Mouse (Mus musculus): ENCODE measurements around the gene Utrn. TPM values are rescaled to one million over a fixed set of nuclear protein-coding genes. Genes with fewer than 3 reads are reported as not detected.

The Utrn gene
- total RNA-seq, 2 experiments from 2014 or later, result 34.0 to 35.6 TPM

DNA sequence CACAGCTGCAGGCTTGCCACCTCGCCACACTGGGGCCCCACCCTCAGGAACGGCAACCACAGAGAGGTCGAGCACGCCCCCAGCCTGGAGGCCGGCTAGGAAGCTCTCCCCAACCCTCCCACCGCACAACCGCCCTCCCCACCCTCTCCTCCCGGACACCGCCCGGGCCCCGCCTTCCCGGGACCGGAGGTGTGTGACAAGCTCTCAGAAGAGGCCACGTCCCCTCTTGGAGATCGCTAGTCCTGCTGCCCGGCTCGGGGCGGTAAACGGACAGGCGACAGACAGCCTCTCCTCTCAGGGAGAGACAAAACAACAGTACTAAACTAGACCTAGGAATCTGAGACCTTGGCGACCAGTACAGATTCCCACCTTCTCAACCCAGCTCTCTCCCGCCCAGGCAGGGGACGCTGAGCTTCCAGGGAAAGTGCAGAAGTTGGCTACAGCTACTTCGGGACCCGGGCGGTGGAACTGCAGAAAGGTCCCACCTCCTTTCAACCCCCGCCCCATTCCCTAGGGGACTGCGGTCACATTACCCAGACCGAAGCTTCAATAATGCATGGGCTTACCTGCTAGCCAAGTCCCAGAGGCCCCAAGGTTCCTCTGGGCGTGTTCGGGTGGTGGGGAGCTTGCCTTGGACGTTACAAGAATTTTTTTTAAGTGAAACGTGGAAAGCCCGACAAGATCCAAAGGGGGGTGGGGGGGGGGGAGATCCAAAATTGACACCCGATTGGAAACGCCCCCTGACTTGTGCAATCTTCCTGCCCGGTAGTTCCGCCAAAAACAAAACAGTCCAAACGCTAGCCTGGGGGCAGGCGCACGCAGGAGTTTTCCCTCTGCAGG lies 756 bp downstream of the Utrn start:
- DNase-seq, result peak in 1 of 2 experiments; percentile 17

- DNase-seq, result peak in 1 of 2 experiments; percentile 24
Measured at GRCm38 (mm10) chr10:12867733-12868188, 1.4 kb downstream of the Utrn start.

- no peak for DNase-seq
Measured at GRCm38 (mm10) chr10:12866971-12867732, 2.0 kb downstream of the Utrn start.

DNA sequence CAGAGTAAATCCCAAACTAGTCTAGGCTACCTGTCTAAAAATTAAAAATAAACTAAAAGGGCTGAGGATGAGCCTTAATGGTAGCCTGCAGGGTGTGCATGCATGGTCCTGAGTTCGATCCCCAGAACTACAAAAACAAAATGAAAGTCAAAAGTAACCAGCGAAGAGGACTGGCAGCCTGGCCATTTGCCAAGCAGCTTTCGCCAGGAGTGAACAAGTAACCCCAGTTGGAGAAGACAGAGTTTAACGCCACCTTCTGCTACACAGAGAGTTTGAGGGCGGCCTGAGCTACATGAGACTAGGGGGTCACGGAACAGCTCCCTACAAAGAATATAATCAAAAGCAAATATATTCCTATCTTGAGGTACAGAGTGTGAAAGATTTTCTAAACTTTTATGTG lies 4.0 kb downstream of the Utrn start:
- DNase-seq, result no peak

DNA sequence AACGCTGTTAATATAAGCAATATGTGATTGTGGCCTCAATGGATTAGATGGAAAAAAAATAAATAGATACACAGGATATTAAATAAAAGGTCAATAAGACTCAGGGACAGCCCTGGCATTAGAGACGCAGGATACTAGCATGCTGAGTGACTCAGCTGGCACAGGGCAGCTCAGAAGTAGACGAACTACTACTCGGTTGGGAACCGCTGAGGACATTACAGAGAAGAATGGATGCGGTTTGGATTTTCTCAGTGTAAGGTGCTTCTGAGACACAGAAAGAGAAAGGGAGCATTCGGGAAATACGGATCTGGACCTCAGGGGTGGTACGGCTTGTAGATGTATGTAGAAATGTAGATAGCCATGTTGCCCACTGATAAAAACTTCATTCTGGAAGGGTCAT lies 5.6 kb downstream of the Utrn start:
- DNase-seq, result no peak

GRCm38 (mm10) chr10:12862047-12862446 lies 7.1 kb downstream of the Utrn start:
- DNase-seq, result no peak

GRCm38 (mm10) chr10:12861381-12861780 lies 7.8 kb downstream of the Utrn start:
- DNase-seq, result no peak

GRCm38 (mm10) chr10:12860765-12861164 lies 8.4 kb downstream of the Utrn start:
- no peak for DNase-seq

GRCm38 (mm10) chr10:12860331-12860730 lies 8.8 kb downstream of the Utrn start:
- DNase-seq, result no peak

- DNase-seq, result no peak
Measured at GRCm38 (mm10) chr10:12858017-12858416, 11.1 kb downstream of the Utrn start.

GRCm38 (mm10) chr10:12854298-12854697 lies 14.9 kb downstream of the Utrn start:
- no peak for DNase-seq

DNA sequence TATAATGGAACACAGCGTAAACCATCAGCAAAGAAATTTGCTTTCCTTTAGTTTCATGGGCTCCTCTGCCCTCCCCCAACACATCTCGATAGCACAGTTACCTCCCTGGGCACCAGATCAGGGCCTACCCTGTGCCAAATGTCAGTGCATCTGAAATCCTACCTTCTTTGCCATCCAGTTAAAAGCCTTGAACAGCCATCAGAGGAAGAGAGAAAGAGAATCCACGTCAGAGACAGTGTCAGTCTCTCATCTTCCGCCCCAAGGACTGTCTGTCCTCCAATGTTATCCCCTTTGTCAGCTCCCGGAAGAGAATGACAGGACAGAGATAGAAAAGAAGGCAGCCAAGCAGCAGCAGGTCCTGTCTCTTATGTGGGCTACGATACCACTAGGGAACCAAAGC lies 15.4 kb downstream of the Utrn start:
- no peak for DNase-seq

DNA sequence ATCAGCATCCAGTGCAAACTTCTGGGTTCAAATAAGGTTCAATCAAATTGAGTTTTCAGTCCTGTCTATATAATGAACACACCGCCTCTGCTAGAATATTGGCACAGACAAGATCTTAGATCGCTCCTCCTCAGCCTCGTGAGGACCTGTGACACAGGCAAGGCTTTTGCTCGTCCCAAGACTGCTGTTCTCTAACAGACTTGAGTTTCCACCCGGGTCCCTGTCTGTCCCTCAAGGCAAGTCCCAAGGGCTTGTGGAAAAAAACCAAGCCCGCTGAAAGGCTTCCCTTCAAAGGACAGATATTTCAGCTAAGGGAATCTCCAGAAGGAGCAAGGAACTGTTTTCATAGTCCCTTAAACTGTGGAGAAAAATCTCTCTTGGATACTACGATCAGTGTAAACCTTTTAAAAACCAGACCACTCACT lies 16.0 kb downstream of the Utrn start:
- DNase-seq, result no peak

GRCm38 (mm10) chr10:12852416-12853195 lies 16.6 kb downstream of the Utrn start:
- DNase-seq, result no peak

DNA sequence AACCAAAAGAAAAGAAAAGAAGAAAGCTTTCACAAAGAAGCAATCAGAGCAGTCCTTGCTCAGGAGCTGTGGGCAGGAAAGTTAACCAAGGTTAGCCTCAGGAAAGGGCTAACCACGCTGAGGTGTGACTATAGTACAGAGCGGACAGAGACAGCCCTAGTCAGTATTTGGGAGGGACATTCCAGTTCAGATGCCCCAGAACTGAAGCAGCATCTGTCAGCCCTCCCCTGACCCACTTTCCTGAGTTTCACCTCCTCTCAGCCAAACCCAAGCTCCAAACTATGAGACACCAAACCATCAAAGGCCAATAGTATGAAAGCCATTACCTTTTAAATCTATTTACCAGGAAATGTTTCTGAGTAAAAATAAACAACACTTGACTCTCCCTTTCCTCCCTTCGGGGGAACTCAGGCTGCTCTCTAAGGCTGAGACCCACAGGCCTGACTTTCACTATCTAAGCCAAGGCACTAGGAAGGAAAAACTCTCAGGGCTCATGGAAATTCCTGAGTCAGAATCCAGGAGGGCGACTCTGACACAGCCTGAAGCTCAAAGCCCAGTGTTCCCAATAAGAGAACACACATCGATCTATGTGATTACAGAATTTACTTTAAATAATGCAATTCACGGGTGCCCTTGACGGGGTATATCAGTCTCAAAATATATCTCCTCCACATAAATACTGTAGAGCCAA lies 18.2 kb downstream of the Utrn start:
- no peak for DNase-seq

- no peak for DNase-seq
Measured at GRCm38 (mm10) chr10:12848322-12849108, 20.6 kb downstream of the Utrn start.

- no peak for DNase-seq
Measured at GRCm38 (mm10) chr10:12842543-12842942, 26.6 kb downstream of the Utrn start.

DNA sequence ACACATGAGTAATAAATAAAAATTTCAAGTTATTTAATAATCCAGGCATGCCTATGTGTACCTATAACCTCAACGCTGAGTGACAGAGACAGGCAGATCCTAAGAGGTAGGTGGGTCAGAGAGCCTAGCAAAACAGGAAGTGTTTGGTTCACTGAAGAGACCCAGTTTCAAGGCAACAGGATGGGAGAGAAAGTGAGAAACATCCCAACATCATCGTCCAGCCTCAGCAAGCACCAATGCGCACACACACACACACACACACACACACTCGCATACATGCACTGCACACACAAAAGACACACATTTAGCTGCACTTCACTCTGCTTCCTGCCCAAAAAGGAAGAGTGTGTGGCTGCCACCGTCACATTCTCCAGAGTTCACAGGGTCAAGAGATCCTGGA lies 27.7 kb downstream of the Utrn start:
- no peak for DNase-seq

DNA sequence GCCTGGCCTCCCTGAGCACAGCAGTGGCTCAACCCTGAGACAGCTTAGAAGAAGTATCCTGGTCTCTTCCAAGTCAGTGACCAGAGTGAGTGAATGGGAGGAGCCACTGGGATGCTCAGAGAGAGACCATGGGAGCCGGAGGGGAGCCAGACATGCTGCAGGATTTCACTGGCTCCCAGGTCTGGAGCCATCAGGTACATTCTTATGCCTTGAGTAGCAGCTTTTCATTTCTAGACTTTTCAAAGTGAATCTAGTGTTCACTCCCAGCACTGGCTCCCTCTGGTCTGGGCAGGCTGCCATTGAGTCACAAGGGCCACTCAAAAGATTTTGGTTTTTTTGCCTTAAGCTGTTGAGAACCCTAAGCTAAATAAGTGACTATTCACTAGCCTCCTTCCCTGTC lies 31.5 kb downstream of the Utrn start:
- no peak for DNase-seq

DNA sequence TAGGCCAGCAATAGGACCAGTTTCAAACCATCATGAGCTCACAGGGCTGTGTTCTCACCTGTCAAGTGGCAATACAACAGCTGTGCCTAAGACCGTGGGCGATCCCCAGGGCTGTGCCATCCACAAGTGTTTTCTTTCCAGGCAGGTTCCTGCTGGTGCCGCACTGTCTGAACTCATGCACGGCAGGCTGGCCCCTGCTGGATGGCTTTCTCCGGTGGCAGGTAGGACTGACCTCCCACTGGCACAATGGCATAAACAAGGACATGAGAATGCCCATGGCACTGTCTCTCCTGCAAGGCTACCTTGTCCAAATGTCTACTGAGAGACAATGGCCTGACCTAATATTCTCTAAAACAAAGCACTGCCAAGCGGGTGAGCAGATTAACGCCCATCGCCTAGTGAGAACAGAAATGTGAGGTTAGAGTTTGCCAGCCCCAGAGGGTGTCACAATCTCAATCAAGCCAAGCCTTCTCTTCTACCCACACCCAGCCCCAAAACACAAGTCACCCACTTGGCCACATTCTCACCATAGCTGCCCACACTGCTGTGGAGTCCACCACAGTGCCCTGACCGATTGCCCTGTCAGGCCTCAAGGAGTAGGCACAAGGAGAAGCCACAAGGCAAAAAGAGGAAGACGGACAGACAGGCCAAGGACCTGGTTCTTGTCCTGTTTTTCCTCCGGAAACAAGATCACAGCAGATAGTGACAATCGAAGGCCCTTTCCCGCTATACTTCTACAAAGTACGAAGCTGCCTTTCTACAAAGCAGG lies 32.9 kb downstream of the Utrn start:
- DNase-seq, result no peak

DNA sequence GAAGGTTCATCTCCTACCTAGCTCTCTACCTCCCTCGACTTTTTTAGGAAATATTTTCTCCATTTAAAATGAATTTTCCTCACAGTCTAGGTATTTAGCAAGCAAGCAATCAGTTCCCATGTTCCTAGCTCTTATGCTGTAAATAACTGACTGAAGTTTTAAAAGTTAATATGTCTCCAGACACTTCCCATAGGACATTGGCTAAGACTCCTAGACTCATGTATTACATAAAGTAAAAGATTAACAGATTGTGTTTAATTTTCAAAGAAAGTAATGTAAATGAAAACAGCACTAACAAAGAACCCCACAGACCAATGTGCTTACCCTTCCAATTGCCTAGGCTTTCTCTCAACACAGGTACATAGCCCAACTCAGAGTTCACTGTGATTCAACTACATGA lies 35.0 kb downstream of the Utrn start:
- no peak for DNase-seq

Measured in layer of hippocampus, postnatal 36 days (tissue).